In the genomic region with DNA sequence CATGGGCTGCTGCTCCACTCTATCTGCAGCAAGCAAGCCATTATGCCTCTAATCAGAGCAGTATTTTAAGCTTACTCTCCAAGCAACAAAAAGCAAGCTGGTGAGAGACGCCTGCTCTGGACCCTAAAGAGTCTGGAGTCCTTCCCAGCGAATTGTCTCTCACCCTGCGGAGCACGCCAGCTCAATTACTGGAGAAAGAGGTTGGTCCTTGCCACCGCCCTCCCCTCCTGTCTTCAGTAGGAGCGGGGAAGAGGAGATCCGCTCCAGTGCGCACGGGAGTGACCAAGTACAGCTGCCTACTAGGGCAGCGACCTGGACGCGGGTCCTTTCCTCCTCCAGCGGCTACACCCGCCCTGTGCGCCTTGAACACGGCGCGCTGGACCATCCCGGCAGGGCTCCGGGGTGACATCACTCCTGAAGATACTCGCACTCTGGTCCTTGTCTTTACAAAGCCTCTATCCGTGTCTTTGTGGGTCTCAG, we compare ENCODE assay signal across 8 mouse cellular contexts. TPM values are rescaled to one million over a fixed set of nuclear protein-coding genes. Genes with fewer than 3 reads are reported as not detected.
DNase-seq lines count a peak whose midpoint lies in the region; ATAC-seq and TF ChIP-seq lines count a peak whose summit lies in the region.

Gene Luzp2, plus strand, starts transcription at position 127 of the 480 bp plus-strand sequence.

- no peak within 1 kb of the TSS for H3K27ac ChIP-seq in heart, embryonic 11.5 days (ENCODE audit: low read depth, low read length)
- H3K27ac ChIP-seq in ES-E14 (ENCODE audit: insufficient read depth, low read depth, low read length, poor library complexity, severe bottlenecking) = no peak within 1 kb of the TSS
- H3K27ac ChIP-seq in embryonic facial prominence, embryonic 10.5 days (replicated peaks) = peak within 1 kb of the TSS; percentile 57; the same call in 1 of the 2 replicates
- peak within 1 kb of the TSS; percentile 76 for H3K27ac ChIP-seq in hindbrain, embryonic 14.5 days
- H3K27ac ChIP-seq in limb, embryonic 15.5 days = no peak within 1 kb of the TSS

- no peaks in the 10 kb centered on the region for H3K27me3 ChIP-seq in heart, embryonic 11.5 days (ENCODE audit: control insufficient read depth, insufficient read depth, low read length)
- H3K27me3 ChIP-seq in embryonic facial prominence, embryonic 10.5 days (replicated peaks; ENCODE audit: low read depth, poor library complexity, severe bottlenecking) = peaks cover 30% of the 10 kb centered on the region
- no peaks in the 10 kb centered on the region for H3K27me3 ChIP-seq in hindbrain, embryonic 14.5 days (ENCODE audit: control insufficient read depth, insufficient read depth, low read length)
- peaks cover 14% of the 10 kb centered on the region for H3K27me3 ChIP-seq in limb, embryonic 15.5 days

- WGBS in heart, embryonic 11.5 days (ENCODE audit: insufficient replicate concordance) = under 1% methylated on average over 20 of the region's 22 CpGs
- WGBS in embryonic facial prominence, embryonic 10.5 days = under 1% methylated on average over 22 of the region's 22 CpGs
- 2% methylated on average over 22 of the region's 22 CpGs for WGBS in hindbrain, embryonic 14.5 days
- under 1% methylated on average over 22 of the region's 22 CpGs for WGBS in limb, embryonic 15.5 days

- no peak for DNase-seq in heart, adult 8-10 months (ENCODE audit: low spot score)
- DNase-seq in ES-E14 (ENCODE audit: low read depth, low spot score) = no peak
- peak; percentile 68 for DNase-seq in embryonic facial prominence, embryonic 10.5 days (ENCODE audit: low spot score)
- peak; percentile 59 for DNase-seq in hindbrain, embryonic 14.5 days (ENCODE audit: low spot score)
- peak; percentile 39 for DNase-seq in right cerebral cortex, postnatal 14 days
- DNase-seq in gastrocnemius, adult 8-10 months (ENCODE audit: low spot score in 2 of 2) = no peak

- H3K4me2 ChIP-seq in heart, embryonic 11.5 days = peak within 1 kb of the TSS; percentile 84
- H3K4me2 ChIP-seq in hindbrain, embryonic 14.5 days (replicated peaks) = peak within 1 kb of the TSS; percentile 67
- H3K4me2 ChIP-seq in limb, embryonic 15.5 days = peak within 1 kb of the TSS; percentile 68

- H3K36me3 ChIP-seq in heart, embryonic 11.5 days (ENCODE audit: control insufficient read depth, insufficient read depth, low read length) = no peaks in the 10 kb centered on the region
- no peaks in the 10 kb centered on the region for H3K36me3 ChIP-seq in ES-E14 (ENCODE audit: control insufficient read depth, insufficient read depth, low read length, poor library complexity, severe bottlenecking)
- no peaks in the 10 kb centered on the region for H3K36me3 ChIP-seq in embryonic facial prominence, embryonic 10.5 days (replicated peaks)
- H3K36me3 ChIP-seq in hindbrain, embryonic 14.5 days (replicated peaks; ENCODE audit: control insufficient read depth, insufficient read depth) = no peaks in the 10 kb centered on the region
- H3K36me3 ChIP-seq in limb, embryonic 15.5 days = no peaks in the 10 kb centered on the region

- H3K4me3 ChIP-seq in heart, embryonic 11.5 days (ENCODE audit: low read depth, low read length) = peak within 1 kb of the TSS; percentile 47
- peak within 1 kb of the TSS; percentile 43 to 51 for H3K4me3 ChIP-seq in ES-E14 (ENCODE audit: insufficient read depth in 1 of 2, low read depth in 1 of 2, low read length in 2 of 2, poor library complexity in 1 of 2, severe bottlenecking in 1 of 2)
- H3K4me3 ChIP-seq in embryonic facial prominence, embryonic 10.5 days = peak within 1 kb of the TSS; percentile 64
- H3K4me3 ChIP-seq in hindbrain, embryonic 14.5 days (replicated peaks; ENCODE audit: low read length) = peak within 1 kb of the TSS; percentile 54
- peak within 1 kb of the TSS; percentile 38 for H3K4me3 ChIP-seq in limb, embryonic 15.5 days

- in situ Hi-C loops in ES-E14 (cut with MboI; ENCODE audit: low sequenced_read_pairs in 2 of 2, unreplicated experiment in 2 of 2) = loop anchor here in 1 of 2 experiments (10.0 kb wide), 1 partner anchor 1081 kb away; no protein-coding TSS in a partner anchor

- H3K9me3 ChIP-seq in heart, embryonic 11.5 days (replicated peaks; ENCODE audit: control insufficient read depth, low read length) = no peaks in the 10 kb centered on the region
- no peaks in the 10 kb centered on the region for H3K9me3 ChIP-seq in ES-E14 (ENCODE audit: control insufficient read depth, insufficient read depth, low read depth, low read length)
- no peaks in the 10 kb centered on the region for H3K9me3 ChIP-seq in embryonic facial prominence, embryonic 10.5 days
- H3K9me3 ChIP-seq in hindbrain, embryonic 14.5 days (ENCODE audit: control insufficient read depth, low read length) = no peaks in the 10 kb centered on the region
- no peaks in the 10 kb centered on the region for H3K9me3 ChIP-seq in limb, embryonic 15.5 days

- no peaks in the 10 kb centered on the region for H3K4me1 ChIP-seq in heart, embryonic 11.5 days (ENCODE audit: control insufficient read depth, insufficient read depth, low read length)
- H3K4me1 ChIP-seq in ES-E14 (ENCODE audit: control insufficient read depth in 2 of 2, insufficient read depth in 2 of 2, low read length in 2 of 2, poor library complexity in 1 of 2) = no peaks in the 10 kb centered on the region
- peaks cover 7% of the 10 kb centered on the region for H3K4me1 ChIP-seq in embryonic facial prominence, embryonic 10.5 days
- H3K4me1 ChIP-seq in hindbrain, embryonic 14.5 days (replicated peaks; ENCODE audit: control insufficient read depth, insufficient read depth, low read length) = 0 out of 2 replicates have a peak, but pooled peaks cover 8% of the 10 kb centered on the region
- peaks cover 9% of the 10 kb centered on the region for H3K4me1 ChIP-seq in limb, embryonic 15.5 days

- ATAC-seq in heart, embryonic 11.5 days (replicated peaks; ENCODE audit: insufficient number of reproducible peaks, low FRiP score, low TSS enrichment) = peak; percentile 61
- peak; percentile 90 for ATAC-seq in hindbrain, embryonic 14.5 days (ENCODE audit: low FRiP score)
- 0 out of 2 replicates have a peak, but pooled peaks have one; percentile 24 for ATAC-seq in limb, embryonic 15.5 days (ENCODE audit: insufficient number of reproducible peaks, low FRiP score, low TSS enrichment, low read depth)

- H3K9ac ChIP-seq in heart, embryonic 11.5 days (ENCODE audit: low read depth, low read length) = peak within 1 kb of the TSS; percentile 47; the same call in 1 of the 2 replicates
- H3K9ac ChIP-seq in ES-E14 (ENCODE audit: insufficient read depth, low read depth, low read length, poor library complexity, severe bottlenecking) = 0 out of 2 replicates have a peak within 1 kb of the TSS, but pooled peaks have one; percentile 6
- peak within 1 kb of the TSS; percentile 73 for H3K9ac ChIP-seq in hindbrain, embryonic 14.5 days
- H3K9ac ChIP-seq in limb, embryonic 15.5 days = no peak within 1 kb of the TSS

TF ChIP-seq in ES-E14, 5 proteins besides CTCF, POLR2A, EP300 and RAD21:
- TF ChIP-seq ZNF384 (IDR thresholded peaks at IDR 0.05; ENCODE audit: low read depth, low read length) (no peak), MAFK (IDR thresholded peaks at IDR 0.05; ENCODE audit: insufficient read depth, low read depth, low read length) (no peak), HCFC1 (IDR thresholded peaks at IDR 0.05; ENCODE audit: borderline replicate concordance, insufficient read depth, low read length) (no peak), CHD2 (IDR thresholded peaks at IDR 0.05; ENCODE audit: low read depth, low read length) (no peak), ZC3H11A (IDR thresholded peaks at IDR 0.05; ENCODE audit: borderline replicate concordance, low read depth, low read length) (no peak)
TF ChIP-seq in ES-E14: peak in this region for 0.

RNA-seq across cellular contexts. Expression of gene Luzp2, which starts in this region (rescaled TPM):
- polyA plus RNA-seq in heart, embryonic 11.5 days (2014; fragmentation: Nextera tagmentation; extraction: Ambion mirVana) = 0.73 and 1.7 TPM in 2 replicates
- total RNA-seq in heart, adult 8-10 months (2022) = under 1 TPM; 0.05 to 0.16 (median 0.12) TPM
- total RNA-seq in ES-E14 (2012; rRNA removed) = 0.05 and 0.09 TPM in 2 replicates
- 0.51 and 0.60 TPM in 2 replicates for polyA plus RNA-seq in embryonic facial prominence, embryonic 10.5 days (2016; fragmentation: Nextera tagmentation; extraction: Ambion mirVana)
- 43.6 and 61.9 TPM in 2 replicates for polyA plus RNA-seq in hindbrain, embryonic 14.5 days (2014; fragmentation: Nextera tagmentation; extraction: Ambion mirVana)
- 1.7 and 1.8 TPM in 2 replicates for polyA plus RNA-seq in limb, embryonic 15.5 days (2015; fragmentation: Nextera tagmentation; extraction: Ambion mirVana)
- total RNA-seq in gastrocnemius, adult 8-10 months (2022) = under 1 TPM; 0.07 to 0.12 (median 0.09) TPM

Comparison
In these comparisons a context has a peak if more than half of its experiments do, and no peak if none do; other contexts are left out.
1. RNA of gene Luzp2 (polyA plus RNA-seq): 43.6 to 61.9 TPM in hindbrain, embryonic 14.5 days; 1.7 to 1.8 TPM in limb, embryonic 15.5 days, 0.73 to 1.7 TPM in heart, embryonic 11.5 days and 0.51 to 0.60 TPM in embryonic facial prominence, embryonic 10.5 days; every median in the first group is over 10 times any median in the second.
2. Peak in DNase-seq, H3K4me3 ChIP-seq and H3K27ac ChIP-seq in embryonic facial prominence, embryonic 10.5 days; RNA of the gene not detected or under 1 TPM.
3. ATAC-seq: peak in every context shown above with its lines; median percentile 90 in hindbrain, embryonic 14.5 days; 61 in heart, embryonic 11.5 days; 24 in limb, embryonic 15.5 days.
4. DNase-seq: peak in hindbrain, embryonic 14.5 days (single experiment) and right cerebral cortex, postnatal 14 days (single experiment); none in heart, adult 8-10 months (single experiment), ES-E14 (single experiment) and gastrocnemius, adult 8-10 months (0 of 2).
5. Peak in every context shown above with its lines, with median percentiles within 50 percentile points of each other: H3K4me2 ChIP-seq and H3K4me3 ChIP-seq.